Mouse (Mus musculus) bone marrow, adult 2 months (tissue): ENCODE measurements around the gene Gsn.

ENCODE experiments used
- CTCF ChIP-seq: fragments of 200-500 bp; IDR thresholded peaks from 2 replicates; pipeline ENCODE4 v1.5.1; 2011; ENCODE audit warnings: low read length, control low read depth; ENCODE audit not compliant: control insufficient read depth, insufficient read depth
- POLR2A ChIP-seq: fragments of 200-500 bp; IDR thresholded peaks from 2 replicates; pipeline ENCODE4 v1.6.1; 2011; ENCODE audit warnings: low read depth, mild to moderate bottlenecking, control low read depth, low read length, borderline replicate concordance; ENCODE audit not compliant: control insufficient read depth

DNA sequence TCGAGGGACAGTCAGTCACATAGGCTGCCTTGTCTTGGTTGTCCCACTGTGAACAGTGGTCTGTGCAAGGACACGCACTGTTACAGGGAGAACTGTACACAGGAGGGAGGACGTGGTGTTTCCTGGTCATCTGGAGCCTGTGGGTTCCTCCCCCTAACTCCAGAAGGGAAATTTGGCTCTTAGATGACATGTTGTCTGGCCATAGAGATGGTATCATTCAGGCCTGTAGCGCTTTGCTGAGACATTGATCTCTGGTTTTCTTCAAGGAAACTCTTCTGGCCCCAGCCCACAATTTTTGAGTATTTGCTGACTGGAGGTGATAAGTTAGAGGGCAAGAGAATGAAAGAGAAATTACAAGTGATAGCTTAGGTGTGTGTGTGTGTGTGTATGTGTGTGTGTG lies 2.4 kb downstream of the Gsn start:
- TF ChIP-seq CTCF (no peak), POLR2A (no peak)
